Mouse (Mus musculus): ENCODE data around the gene Slc6a13.
"Not testable (repeated sequence)": the region's sequence is repeated elsewhere in the genome, so short reads cannot be mapped to it uniquely, and the experiment has no call there.

The Slc6a13 gene

GRCm38 (mm10) chr6:121326486-121327069 is 26.6 kb downstream of the Slc6a13 start:
- DNase-seq (ENCODE audit: low spot score), result no peak

DNA sequence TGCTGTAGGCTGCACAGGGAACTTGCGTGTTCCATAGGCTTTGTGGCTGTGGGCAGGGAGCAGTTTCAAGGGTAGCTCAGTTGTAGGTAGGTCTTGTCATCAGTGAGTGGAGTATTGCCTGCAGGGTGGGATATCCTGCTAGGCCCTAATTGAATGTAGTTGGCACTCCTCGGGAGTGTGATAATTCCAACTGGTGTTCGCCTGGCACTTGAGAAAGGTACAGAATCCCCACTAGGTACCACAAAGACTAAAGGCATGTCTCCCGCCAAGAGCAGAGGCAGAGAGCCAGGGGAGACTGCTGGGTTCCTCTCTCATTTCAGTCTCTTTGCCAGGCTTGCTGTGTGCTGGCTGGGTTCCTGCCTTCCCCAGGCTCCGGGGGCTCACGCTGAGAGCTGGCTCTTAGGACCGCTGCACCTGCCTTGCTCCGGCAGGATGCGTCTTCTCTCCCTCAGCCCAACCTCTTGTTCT is 28.4 kb downstream of the Slc6a13 start:
- DNase-seq (ENCODE audit: low spot score), result peak; percentile 33

- DNase-seq (ENCODE audit: low spot score), result no peak
These were observed 30.0 kb downstream of the Slc6a13 start for GRCm38 (mm10) chr6:121329848-121330508.

GRCm38 (mm10) chr6:121335841-121336240 is 35.8 kb downstream of the Slc6a13 start:
- DNase-seq (ENCODE audit: low spot score), result no peak

GRCm38 (mm10) chr6:121336558-121336957 is 36.5 kb downstream of the Slc6a13 start:
- DNase-seq (ENCODE audit: low spot score), result no peak

GRCm38 (mm10) chr6:121337229-121337628 is 37.2 kb downstream of the Slc6a13 start:
- DNase-seq (ENCODE audit: low spot score), result no peak

GRCm38 (mm10) chr6:121337770-121338518 is 37.9 kb downstream of the Slc6a13 start:
- peak; percentile 91 for DNase-seq (ENCODE audit: low spot score)

DNA sequence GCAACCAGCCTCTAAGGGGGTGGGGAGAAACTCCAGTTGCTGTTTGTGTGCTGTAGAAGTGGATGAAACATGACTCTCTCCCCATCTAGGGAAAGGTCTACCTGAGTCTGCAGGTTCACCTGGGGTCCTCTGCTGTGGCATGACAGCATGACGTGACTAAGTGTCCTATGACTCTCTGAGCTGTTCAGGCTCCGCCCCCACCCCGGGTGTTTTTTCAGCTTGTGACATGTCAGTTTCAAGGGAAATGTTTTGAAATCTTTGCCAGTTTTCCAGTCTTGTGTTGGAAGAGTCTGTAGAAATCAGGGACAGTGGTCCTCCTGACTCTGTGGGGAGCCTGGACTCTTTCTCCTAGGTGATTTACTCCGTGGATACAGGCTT is 38.5 kb downstream of the Slc6a13 start:
- DNase-seq (ENCODE audit: low spot score), result no peak

- DNase-seq (ENCODE audit: low spot score), result no peak
These were observed 41.6 kb downstream of the Slc6a13 start for GRCm38 (mm10) chr6:121341650-121342049.

- DNase-seq (ENCODE audit: low spot score), result no peak
These were observed 43.2 kb downstream of the Slc6a13 start, which contains the start of gene Slc6a12 for GRCm38 (mm10) chr6:121343026-121343770. TSS of gene Slc6a12 (plus strand) at chr6:121343076.

GRCm38 (mm10) chr6:121343771-121344123 is 43.7 kb downstream of the Slc6a13 start:
- no peak for DNase-seq (ENCODE audit: low spot score)

DNA sequence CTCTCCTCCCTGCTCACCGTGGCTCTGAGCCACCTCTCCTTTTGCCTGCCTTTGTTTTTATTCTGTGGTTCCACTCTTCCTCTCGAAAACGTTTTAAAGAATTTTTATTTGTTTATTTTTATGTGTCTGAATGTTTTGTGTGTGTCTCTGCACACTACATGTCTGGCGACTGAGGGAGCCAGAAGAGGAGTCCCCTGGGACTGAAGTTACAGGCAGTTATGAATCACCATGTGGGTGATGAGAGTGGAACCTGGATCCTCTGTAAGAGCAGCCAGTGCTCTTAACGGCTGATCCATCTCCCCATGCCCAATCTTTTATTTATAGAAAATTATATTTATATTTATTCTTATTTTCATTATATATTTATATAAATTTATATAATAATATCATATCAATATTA is 44.3 kb downstream of the Slc6a13 start:
- no peak for DNase-seq (ENCODE audit: low spot score)

DNA sequence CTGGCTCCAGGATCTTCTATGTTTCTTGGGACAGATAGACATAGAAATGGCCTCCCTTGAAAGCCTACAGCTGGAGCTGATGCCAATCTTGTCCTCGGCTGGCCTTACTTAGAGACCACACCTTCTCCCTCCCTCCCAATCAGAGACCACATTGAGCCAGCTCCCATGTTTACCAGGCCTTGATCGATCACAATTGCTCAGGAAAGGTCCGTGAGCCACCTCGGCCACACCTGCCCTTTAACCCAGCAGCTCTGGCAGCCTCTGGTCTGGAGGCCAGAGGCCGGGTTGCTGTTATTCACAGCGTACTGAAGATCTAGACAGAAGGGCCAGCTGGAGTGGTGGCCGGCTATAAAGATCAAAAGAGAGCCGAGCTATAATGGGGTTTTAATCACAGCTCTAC is 46.4 kb downstream of the Slc6a13 start:
- no peak for DNase-seq (ENCODE audit: low spot score)

GRCm38 (mm10) chr6:121352276-121352675 is 52.2 kb downstream of the Slc6a13 start:
- DNase-seq (ENCODE audit: low spot score), result no peak

DNA sequence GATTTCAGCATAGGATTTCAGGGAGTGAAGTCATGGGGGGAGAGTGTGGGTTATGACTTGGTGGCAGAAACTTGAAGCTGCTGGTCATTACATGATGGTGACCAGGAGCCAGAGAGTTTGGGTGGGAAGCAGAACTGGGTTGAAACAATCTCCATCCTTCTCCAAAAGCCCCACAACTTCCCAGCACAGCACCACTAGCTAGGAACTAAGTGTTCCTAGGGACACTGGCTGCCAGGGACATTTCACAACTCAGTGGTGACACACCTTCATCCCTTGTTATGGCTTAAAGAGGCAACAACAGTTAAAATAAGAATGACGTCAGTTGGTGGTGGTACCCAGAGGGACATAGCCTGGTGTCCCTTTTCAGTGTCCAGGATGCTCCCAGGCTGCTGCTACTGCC is 56.0 kb downstream of the Slc6a13 start:
- DNase-seq (ENCODE audit: low spot score), result no peak

GRCm38 (mm10) chr6:121357232-121357631 is 57.2 kb downstream of the Slc6a13 start:
- DNase-seq (ENCODE audit: low spot score), result no peak

- DNase-seq (ENCODE audit: low spot score), result no peak
These were observed 63.0 kb downstream of the Slc6a13 start for GRCm38 (mm10) chr6:121363061-121363460.

DNA sequence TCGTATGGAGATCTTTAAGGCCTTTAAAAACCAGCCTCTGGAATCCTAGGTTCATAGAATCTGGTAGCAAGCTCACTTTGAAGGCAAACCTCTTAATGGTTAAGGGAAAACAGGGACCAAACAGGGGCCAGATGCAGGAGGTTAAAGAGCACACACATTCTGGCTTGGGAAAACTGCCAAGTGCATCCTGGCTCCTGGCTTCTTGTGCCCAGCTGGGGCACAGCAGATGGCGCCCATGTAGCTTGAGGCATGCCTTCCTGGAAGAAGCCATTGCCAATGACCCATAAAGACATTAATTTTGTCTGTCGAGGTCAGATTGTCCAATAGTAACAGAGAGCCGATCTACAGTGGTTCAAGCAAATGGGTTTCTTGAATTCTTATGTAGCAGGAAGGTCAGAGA is 63.9 kb downstream of the Slc6a13 start:
- no peak for DNase-seq (ENCODE audit: low spot score)

- not testable (repeated sequence) for DNase-seq (ENCODE audit: low spot score)
These were observed 66.5 kb downstream of the Slc6a13 start for GRCm38 (mm10) chr6:121366537-121366936.

DNA sequence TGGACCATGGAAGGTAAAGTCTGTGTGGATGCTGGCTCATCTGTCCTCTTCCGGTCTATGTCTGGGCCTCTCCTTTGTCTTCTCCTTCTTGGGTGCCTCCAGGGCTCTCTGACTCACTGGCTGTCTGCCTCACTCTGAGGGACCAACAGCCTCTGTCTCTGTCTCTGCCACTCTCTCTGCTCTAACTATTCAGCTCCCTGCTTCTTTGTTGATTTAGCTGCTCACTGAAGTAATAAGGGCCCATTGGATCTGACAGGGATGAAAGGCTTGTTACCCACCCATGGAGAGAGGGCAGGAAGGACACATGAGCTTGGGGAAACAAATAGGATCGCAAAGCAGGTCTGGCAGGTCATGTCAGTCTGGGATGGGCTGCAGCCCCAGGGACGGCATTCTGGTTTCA is 67.1 kb downstream of the Slc6a13 start:
- no peak for DNase-seq (ENCODE audit: low spot score)

DNA sequence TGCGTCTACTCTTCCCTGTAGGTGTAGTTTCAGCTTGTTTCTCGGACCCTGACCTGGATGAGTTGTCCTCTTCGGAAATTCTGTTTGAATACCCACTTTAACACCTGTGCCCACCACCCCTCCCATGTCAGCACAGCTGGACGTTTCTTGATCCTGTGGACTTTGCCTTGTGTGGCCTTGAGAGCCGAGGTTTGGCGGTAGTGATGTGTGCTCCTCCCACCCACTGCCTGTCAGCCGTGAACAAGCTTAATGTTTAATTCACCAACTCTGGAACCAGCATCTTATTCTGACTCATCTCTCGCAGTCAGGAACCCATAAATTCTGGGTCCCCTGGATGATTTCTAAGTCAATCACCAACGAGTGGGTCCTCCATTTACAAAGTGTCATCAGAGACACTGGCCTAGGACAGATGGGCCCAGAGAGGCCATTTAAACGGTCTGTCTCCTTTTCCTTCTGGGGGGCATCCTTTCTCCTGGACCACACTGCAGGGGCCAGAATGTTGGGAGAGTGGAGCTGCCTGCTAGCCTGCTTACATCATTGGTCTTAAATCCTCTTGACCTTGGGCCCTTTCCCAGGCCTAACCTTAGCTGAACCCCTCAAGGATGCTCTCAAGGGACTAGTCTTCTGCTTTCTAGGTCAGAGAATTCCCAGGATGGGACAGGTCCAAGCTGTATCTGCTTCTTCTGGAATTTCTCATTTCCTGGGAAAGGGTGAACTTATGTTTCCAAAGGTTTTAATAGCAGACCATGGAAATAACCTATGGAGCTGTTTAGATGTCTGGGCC is 71.4 kb downstream of the Slc6a13 start:
- no peak for DNase-seq (ENCODE audit: low spot score)

- DNase-seq (ENCODE audit: low spot score), result no peak
These were observed 76.1 kb downstream of the Slc6a13 start for GRCm38 (mm10) chr6:121376159-121376558.
